Mouse (Mus musculus) adrenal gland (tissue): ENCODE results near the gene Olfr1045.
"Not testable (repeated sequence)": the region's sequence is repeated elsewhere in the genome, so short reads cannot be mapped to it uniquely, and the experiment has no call there.

Source experiments
- intact Hi-C: fragments of 180-260 bp; cut with DNase I; formaldehyde crosslinking; loops from one replicate; pipeline ENCODE4 v1.15.1; 2025
- long read RNA-seq, 2 experiments: library from polyadenylated mRNA; unstranded; transcript quantifications; one replicate each; pipeline ENCODE4 v2.0.0; 2020; ENCODE audit warnings: borderline replicate concordance in 1 of 2; ENCODE audit not compliant: insufficient replicate concordance in 1 of 2

The Olfr1045 gene
- long read RNA-seq, experiment 1, result 0 reads
- long read RNA-seq, experiment 2, result 0 reads

GRCm38 (mm10) chr2:86202909-86203308 lies at the start of gene Olfr1045:
Gene Olfr1045, minus strand, starts transcription at chr2:86203009.
- intact Hi-C loops, result no loop called here

- intact Hi-C loops, result no loop called here
Measured at GRCm38 (mm10) chr2:86240189-86240588, 37.4 kb upstream of the Olfr1045 start, which contains the start of gene Olfr1048. Gene Olfr1048, minus strand, starts transcription at chr2:86240289.

- intact Hi-C loops, result no loop called here
Measured at GRCm38 (mm10) chr2:86231301-86231700, 28.5 kb upstream of the Olfr1045 start, which contains the start of gene Olfr1047. Gene Olfr1047, minus strand, starts transcription at chr2:86231401.

- intact Hi-C loops, result no loop called here
Measured at GRCm38 (mm10) chr2:86219214-86219613, 16.4 kb upstream of the Olfr1045 start, which contains the start of gene Olfr1046. Gene Olfr1046, minus strand, starts transcription at chr2:86219314.

- intact Hi-C loops, result no loop called here
Measured at GRCm38 (mm10) chr2:86195863-86196262, 6.9 kb downstream of the Olfr1045 start.

- intact Hi-C loops, result no loop called here
Measured at GRCm38 (mm10) chr2:86185583-86185982, 17.2 kb downstream of the Olfr1045 start, which contains the start of gene Olfr52. Gene Olfr52, minus strand, starts transcription at chr2:86185683.

- intact Hi-C loops, result no loop called here
Measured at GRCm38 (mm10) chr2:86179950-86180349, 22.9 kb downstream of the Olfr1045 start.

- intact Hi-C loops, result no loop called here
Measured at GRCm38 (mm10) chr2:86177720-86178119, 25.1 kb downstream of the Olfr1045 start, which contains the start of gene Olfr1044. Gene Olfr1044, minus strand, starts transcription at chr2:86177820.

GRCm38 (mm10) chr2:86175422-86175821 lies 27.4 kb downstream of the Olfr1045 start:
- intact Hi-C loops, result not testable (repeated sequence)

- intact Hi-C loops, result no loop called here
Measured at GRCm38 (mm10) chr2:86167422-86167821, 35.4 kb downstream of the Olfr1045 start, which contains the start of gene Olfr1043. Gene Olfr1043, minus strand, starts transcription at chr2:86167522.

- intact Hi-C loops, result no loop called here
Measured at GRCm38 (mm10) chr2:86161738-86162137, 41.1 kb downstream of the Olfr1045 start, which contains the start of gene Olfr1042. Gene Olfr1042, minus strand, starts transcription at chr2:86161838.

- intact Hi-C loops, result no loop called here
Measured at GRCm38 (mm10) chr2:86146632-86147031, 56.2 kb downstream of the Olfr1045 start, which contains the start of gene Olfr1040. Gene Olfr1040, minus strand, starts transcription at chr2:86146732.
